In the genomic region with DNA sequence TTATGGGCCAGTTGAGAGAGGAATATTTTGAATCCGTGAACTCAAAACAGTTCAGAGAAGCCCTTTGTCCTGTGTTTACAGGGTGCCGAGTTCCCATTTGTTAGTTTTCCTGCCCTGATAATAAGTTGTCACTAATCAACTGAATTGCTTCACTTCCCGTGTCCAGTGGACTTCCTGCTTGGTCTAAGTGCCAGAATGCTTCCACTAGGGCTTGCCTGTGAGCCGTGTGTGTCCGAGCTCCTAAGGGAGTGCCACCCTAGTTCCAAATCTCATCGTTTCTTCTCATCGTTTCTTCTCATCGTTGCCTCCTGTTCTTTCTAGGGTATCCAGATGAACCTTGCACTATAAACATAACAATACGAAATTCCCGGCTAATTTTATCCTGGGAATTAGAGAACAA, we compare ENCODE assay signal across 9 mouse cellular contexts. TPM values are rescaled to one million over a fixed set of nuclear protein-coding genes. Genes with fewer than 3 reads are reported as not detected.
DNase-seq lines count a peak whose midpoint lies in the region; ATAC-seq lines count a peak whose summit lies in the region.
"Had no signal": no experiment of that assay in that cellular context is flagged by ENCODE, and none has a peak within 500 bp of the region (broad histone marks: within the 10 kb centered on the region; RNA-seq: fewer than 3 reads in every experiment).

No protein-coding gene starts in this region.

- peak; percentile 34 for DNase-seq in Muller cell, postnatal 12 days (ENCODE audit: inconsistent ontology term)
- peak; percentile 80 to 88 for DNase-seq in heart, adult 18-20 months
- DNase-seq in kidney, adult 18-20 months: peak; percentile 45
- peak; percentile 59 to 71 for DNase-seq in lung, adult 18-20 months
- DNase-seq in thymus, postnatal 36 days: no peak
- DNase-seq in gastrocnemius, postnatal 25 days: no peak
- DNase-seq: midbrain, embryonic 14.5 days had no signal

- ATAC-seq in megakaryocyte-erythroid progenitor cell, adult 5-6 weeks (replicated peaks; ENCODE audit: low FRiP score, low TSS enrichment, poor library complexity, severe bottlenecking): no peak
- no peak for ATAC-seq in cerebellum, adult (ENCODE audit: insufficient number of reproducible peaks, low FRiP score, low TSS enrichment)

RNA-seq across cellular contexts. Expression of gene Gm21970, which starts 5.9 kb away (rescaled TPM):
- total RNA-seq in heart, adult 18-20 months (2021): not detected
- total RNA-seq in megakaryocyte-erythroid progenitor cell, adult 5-6 weeks (2014; fragmentation: Nextera tagmentation): 7.6 TPM in 1 of 2 replicates, not detected in the other
- total RNA-seq in megakaryocyte-erythroid progenitor cell, adult 5-6 weeks (2017): not detected in 2 replicates
- total RNA-seq in gastrocnemius, postnatal 25 days (2021): not detected

RNA-seq across cellular contexts. Expression of gene Ifnar2, which starts 13.0 kb away (rescaled TPM):
- total RNA-seq in heart, adult 18-20 months (2021): 10 to 100 TPM; 29.3 to 37.3 TPM
- total RNA-seq in megakaryocyte-erythroid progenitor cell, adult 5-6 weeks (2014; fragmentation: Nextera tagmentation): 51.9 and 52.4 TPM in 2 replicates
- 47.2 and 50.8 TPM in 2 replicates for total RNA-seq in megakaryocyte-erythroid progenitor cell, adult 5-6 weeks (2017)
- total RNA-seq in gastrocnemius, postnatal 25 days (2021): 1 to 10 TPM; 7.1 to 10.0 TPM

RNA-seq across cellular contexts. Expression of gene Il10rb, which starts 20.3 kb away (rescaled TPM):
- total RNA-seq in heart, adult 18-20 months (2021): 100 to 1,000 TPM; 115 to 133 TPM
- 17.3 and 20.6 TPM in 2 replicates for total RNA-seq in megakaryocyte-erythroid progenitor cell, adult 5-6 weeks (2014; fragmentation: Nextera tagmentation)
- total RNA-seq in megakaryocyte-erythroid progenitor cell, adult 5-6 weeks (2017): 23.1 and 29.0 TPM in 2 replicates
- 1 to 10 TPM; 5.0 to 6.3 TPM for total RNA-seq in gastrocnemius, postnatal 25 days (2021)

Comparison
In these comparisons a context has a peak if more than half of its experiments do, and no peak if none do; other contexts are left out.
1. DNase-seq: peak in Muller cell, postnatal 12 days (single experiment), heart, adult 18-20 months (2 of 2), kidney, adult 18-20 months (single experiment) and lung, adult 18-20 months (2 of 2); none in thymus, postnatal 36 days (0 of 2) and gastrocnemius, postnatal 25 days (single experiment).